Mouse (Mus musculus): Measurements from ENCODE around the gene Serpine3. TPM values are rescaled to one million over a fixed set of nuclear protein-coding genes. Genes with fewer than 3 reads are reported as not detected.

The Serpine3 gene
- polyA plus RNA-seq, 1 experiment from 2014 or later = not detected

DNA sequence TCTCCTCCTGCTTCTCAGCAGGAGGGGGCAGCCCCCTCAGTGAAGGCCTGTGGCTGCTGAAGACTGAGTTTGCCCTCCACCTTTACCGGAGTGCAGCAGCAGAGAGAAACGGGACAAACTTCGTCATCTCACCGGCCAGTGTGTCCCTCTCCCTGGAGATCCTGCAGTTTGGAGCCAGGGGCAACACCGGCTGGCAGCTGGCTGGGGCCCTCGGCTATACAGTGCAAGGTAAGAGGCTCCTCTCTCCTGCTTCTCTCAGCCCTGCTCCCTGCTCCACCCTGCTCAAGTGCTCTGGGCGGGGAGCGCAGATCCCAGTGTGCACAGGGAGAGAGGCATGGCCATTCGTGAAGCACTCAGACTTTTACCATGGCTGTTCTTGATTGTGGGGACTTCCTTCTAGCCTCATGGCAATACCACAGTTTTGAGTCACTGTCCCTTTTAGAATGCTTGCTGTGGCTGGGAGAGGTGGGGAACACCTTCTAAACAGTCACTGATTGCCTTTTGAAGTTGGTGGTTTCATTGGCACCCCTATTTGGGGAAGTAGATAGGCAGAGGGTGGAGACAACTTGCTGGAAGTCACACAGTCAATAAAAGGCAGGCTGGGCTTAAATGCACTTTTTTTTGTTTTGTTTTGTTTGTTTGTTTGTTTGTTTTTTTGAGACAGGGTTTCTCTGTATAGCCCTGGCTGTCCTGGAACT, 1.7 kb downstream of the Serpine3 start:
- 65% methylated on average over 9 of the region's 9 CpGs for WGBS (ENCODE audit: missing documents)
- no peaks in the 10 kb centered on the region for H3K36me3 ChIP-seq (ENCODE audit: inconsistent target)
- no peaks in the 10 kb centered on the region for H3K79me2 ChIP-seq (ENCODE audit: inconsistent target)
- H3K4me3 ChIP-seq (ENCODE audit: inconsistent target) = no peak overlapping the region
- no peak overlapping the region for H3K27ac ChIP-seq

- 86% methylated on average over 3 of the region's 3 CpGs for WGBS (ENCODE audit: missing documents)
- no peaks in the 10 kb centered on the region for H3K79me2 ChIP-seq (ENCODE audit: inconsistent target)
These were observed 10.2 kb downstream of the Serpine3 start for GRCm38 (mm10) chr14:62673646-62674045.

GRCm38 (mm10) chr14:62718161-62718560, 54.7 kb downstream of the Serpine3 start:
- 95% methylated on average over 2 of the region's 2 CpGs for WGBS (ENCODE audit: missing documents)
- peaks cover 38% of the 10 kb centered on the region; the same call in 1 of the 2 replicates for H3K79me2 ChIP-seq (ENCODE audit: inconsistent target)
- no peak overlapping the region for H3K4me3 ChIP-seq (ENCODE audit: inconsistent target)
- H3K27ac ChIP-seq = no peak overlapping the region
- H3K36me3 ChIP-seq (ENCODE audit: inconsistent target) = peaks cover 23% of the 10 kb centered on the region

More at GRCm38 (mm10) chr14:62673646-62674045, 10.2 kb downstream of the Serpine3 start:
- Histone ChIP-seq H3K36me3 (ENCODE audit: inconsistent target) (no peaks in the 10 kb centered on the region), H3K27ac (no peak overlapping the region), H3K4me3 (ENCODE audit: inconsistent target) (no peak overlapping the region)

GRCm38 (mm10) chr14:62721625-62722024, 58.2 kb downstream of the Serpine3 start:
- H3K27ac ChIP-seq = no peak overlapping the region
- H3K36me3 ChIP-seq (ENCODE audit: inconsistent target) = no peaks in the 10 kb centered on the region
- 85% methylated on average over 1 of the region's 1 CpGs for WGBS (ENCODE audit: missing documents)
- H3K79me2 ChIP-seq (ENCODE audit: inconsistent target) = peaks cover 47% of the 10 kb centered on the region; the same call in 1 of the 2 replicates
- no peak overlapping the region for H3K4me3 ChIP-seq (ENCODE audit: inconsistent target)

DNA sequence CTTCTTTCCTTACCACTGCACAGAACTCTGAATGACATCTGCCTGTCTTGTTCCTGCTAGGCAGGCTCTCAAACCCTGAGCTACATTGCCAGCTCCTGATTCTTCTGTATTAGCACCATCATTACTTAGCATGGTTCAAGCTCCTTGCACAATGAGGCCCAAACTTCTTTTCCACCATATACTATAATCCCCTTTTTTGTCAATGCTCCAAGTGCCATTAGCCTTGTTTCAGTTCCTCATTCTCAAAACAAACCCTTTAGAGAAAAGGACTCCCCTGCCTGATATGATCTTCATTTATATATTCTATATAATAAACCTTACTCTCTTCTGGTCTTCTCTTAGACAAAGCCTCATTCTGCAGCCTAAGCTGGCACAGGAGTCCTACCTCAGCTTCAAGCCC, 61.1 kb downstream of the Serpine3 start:
- peaks cover 24% of the 10 kb centered on the region; the same call in 1 of the 2 replicates for H3K79me2 ChIP-seq (ENCODE audit: inconsistent target)
- no peaks in the 10 kb centered on the region for H3K36me3 ChIP-seq (ENCODE audit: inconsistent target)
- no peak overlapping the region for H3K4me3 ChIP-seq (ENCODE audit: inconsistent target)
- H3K27ac ChIP-seq = no peak overlapping the region

DNA sequence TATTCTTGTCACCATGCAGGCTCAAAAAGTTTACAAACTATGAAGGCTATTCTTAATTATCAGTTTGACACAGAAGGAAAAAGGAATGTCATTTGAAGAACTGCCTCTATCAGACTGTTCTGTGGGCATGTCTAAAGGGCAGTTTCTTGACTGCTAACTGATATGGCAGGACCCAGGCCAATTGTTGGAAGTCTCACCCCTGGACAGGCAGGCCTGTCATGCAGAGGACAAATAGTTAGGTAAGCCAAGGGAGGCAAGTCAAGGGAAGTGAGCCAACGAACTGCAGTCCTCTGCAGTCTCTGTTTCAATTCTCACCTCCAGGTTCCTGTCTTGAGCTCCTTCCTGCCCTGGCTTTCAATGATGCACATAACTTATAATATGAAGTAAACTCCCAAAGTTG, 68.4 kb downstream of the Serpine3 start:
- H3K79me2 ChIP-seq (ENCODE audit: inconsistent target) = peaks cover 9% of the 10 kb centered on the region; the same call in 1 of the 2 replicates
- H3K4me3 ChIP-seq (ENCODE audit: inconsistent target) = no peak overlapping the region
- WGBS (ENCODE audit: missing documents) = 85% methylated on average over 1 of the region's 1 CpGs
- peaks cover 19% of the 10 kb centered on the region; the same call in 1 of the 2 replicates for H3K36me3 ChIP-seq (ENCODE audit: inconsistent target)
- no peak overlapping the region for H3K27ac ChIP-seq

GRCm38 (mm10) chr14:62733666-62734065, 70.2 kb downstream of the Serpine3 start:
- WGBS (ENCODE audit: missing documents) = 92% methylated on average over 2 of the region's 2 CpGs
- Histone ChIP-seq H3K79me2 (ENCODE audit: inconsistent target) (peaks cover 20% of the 10 kb centered on the region; the same call in 1 of the 2 replicates), H3K27ac (no peak overlapping the region), H3K4me3 (ENCODE audit: inconsistent target) (no peak overlapping the region), H3K36me3 (ENCODE audit: inconsistent target) (peaks cover 19% of the 10 kb centered on the region; the same call in 1 of the 2 replicates)

DNA sequence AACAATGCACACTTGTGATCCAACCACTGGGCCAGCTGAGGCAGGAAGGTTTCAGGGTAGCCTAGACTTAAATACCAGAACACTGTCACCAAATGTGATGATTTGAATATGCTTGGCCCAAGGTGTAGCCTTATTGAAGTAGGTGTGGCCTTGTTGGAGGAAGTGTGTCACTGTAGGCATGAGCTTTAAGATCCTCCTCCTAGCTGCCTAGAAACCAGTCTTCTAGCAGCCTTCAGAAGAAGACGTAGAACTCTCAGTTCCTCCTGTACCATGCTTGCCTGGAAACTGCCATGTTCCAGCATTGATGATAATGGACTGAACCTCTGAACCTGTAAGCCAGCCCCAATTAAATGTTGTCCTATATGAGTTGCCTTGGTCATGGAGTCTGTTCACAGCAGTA, 72.2 kb downstream of the Serpine3 start:
- WGBS (ENCODE audit: missing documents) = 50% methylated on average over 1 of the region's 1 CpGs

More for the DNA sequence above, 72.2 kb downstream of the Serpine3 start:
- peaks cover 16% of the 10 kb centered on the region; the same call in 1 of the 2 replicates for H3K36me3 ChIP-seq (ENCODE audit: inconsistent target)
- H3K27ac ChIP-seq = no peak overlapping the region
- H3K79me2 ChIP-seq (ENCODE audit: inconsistent target) = peaks cover 25% of the 10 kb centered on the region; the same call in 1 of the 2 replicates
- no peak overlapping the region for H3K4me3 ChIP-seq (ENCODE audit: inconsistent target)

Other genes starting within 250 kb of the Serpine3 start
- gene Gucy1b2, start 207.4 kb upstream of the Serpine3 start, polyA plus RNA-seq (2018) = not detected in 3 replicates
- 0.09 TPM in 1 of 3 replicates, not detected in the others for gene Fam124a, start 107.9 kb upstream of the Serpine3 start, polyA plus RNA-seq (2018)
- gene Gm4131, start 96.7 kb upstream of the Serpine3 start, polyA plus RNA-seq (2018) = not detected in 3 replicates
- gene Ints6, start 97.5 kb downstream of the Serpine3 start, polyA plus RNA-seq (2018) = 12.6 to 46.3 TPM (median 19.6 TPM) in 3 replicates
- gene Wdfy2, start 174.0 kb downstream of the Serpine3 start, polyA plus RNA-seq (2018) = 45.8 to 65.5 TPM (median 65.1 TPM) in 3 replicates

All from macrophage (primary cell).